Mouse (Mus musculus): Measurements from ENCODE around the gene Atp2a2. TPM values are rescaled to one million over a fixed set of nuclear protein-coding genes. Genes with fewer than 3 reads are reported as not detected.
A peak's percentile ranks its signal among the peaks of the same experiment; 100 is the strongest.

Gene Atp2a2
- total RNA-seq, 2 experiments from 2014 or later = 9,386 to 9,784 TPM

DNA sequence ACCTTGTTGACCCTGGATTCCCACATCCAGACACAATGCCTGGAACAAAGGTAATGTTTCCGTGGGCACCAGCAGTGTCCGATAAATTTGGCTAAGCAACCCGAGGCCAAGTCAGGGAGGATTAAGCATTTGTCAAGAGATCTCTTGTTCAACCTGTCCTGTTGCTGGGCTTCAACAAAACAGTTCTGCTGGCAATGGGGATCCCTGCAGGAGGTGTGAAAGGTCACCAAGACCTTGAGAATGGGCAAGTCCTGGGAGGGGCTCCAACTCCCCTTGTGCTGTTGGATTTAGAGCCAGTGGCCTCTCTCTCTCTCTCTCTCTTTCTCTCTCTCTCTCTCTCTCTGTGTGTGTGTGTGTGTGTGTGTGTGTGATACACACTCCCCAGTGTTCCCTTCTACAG lies 22.2 kb upstream of the Atp2a2 start:
- intact Hi-C loops (cut with DNase I) = loop anchor here (2.0 kb wide), 1 partner anchor 97 kb away; no protein-coding TSS in a partner anchor
- DNase-seq = peak in 1 of 2 experiments; percentile 62

DNA sequence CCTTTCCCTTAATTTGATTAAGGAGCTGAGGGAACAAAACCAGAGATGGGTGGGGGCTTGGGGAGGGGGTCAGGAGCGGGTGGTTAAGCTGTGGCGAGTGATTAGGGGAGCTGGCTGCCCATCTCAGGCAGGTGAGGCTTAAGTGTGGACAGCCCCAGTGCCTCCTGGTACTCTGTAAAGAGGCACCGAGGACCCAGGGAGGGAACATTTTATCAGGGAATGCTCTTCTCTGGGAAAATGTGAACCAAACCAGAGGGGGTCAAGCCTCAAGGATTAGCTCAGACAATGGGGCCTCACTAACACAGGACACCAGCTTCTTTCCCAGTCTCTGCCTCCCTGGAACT lies 19.1 kb upstream of the Atp2a2 start:
- peak; percentile 53 to 73 for DNase-seq
- intact Hi-C loops (cut with DNase I) = no loop called here

DNA sequence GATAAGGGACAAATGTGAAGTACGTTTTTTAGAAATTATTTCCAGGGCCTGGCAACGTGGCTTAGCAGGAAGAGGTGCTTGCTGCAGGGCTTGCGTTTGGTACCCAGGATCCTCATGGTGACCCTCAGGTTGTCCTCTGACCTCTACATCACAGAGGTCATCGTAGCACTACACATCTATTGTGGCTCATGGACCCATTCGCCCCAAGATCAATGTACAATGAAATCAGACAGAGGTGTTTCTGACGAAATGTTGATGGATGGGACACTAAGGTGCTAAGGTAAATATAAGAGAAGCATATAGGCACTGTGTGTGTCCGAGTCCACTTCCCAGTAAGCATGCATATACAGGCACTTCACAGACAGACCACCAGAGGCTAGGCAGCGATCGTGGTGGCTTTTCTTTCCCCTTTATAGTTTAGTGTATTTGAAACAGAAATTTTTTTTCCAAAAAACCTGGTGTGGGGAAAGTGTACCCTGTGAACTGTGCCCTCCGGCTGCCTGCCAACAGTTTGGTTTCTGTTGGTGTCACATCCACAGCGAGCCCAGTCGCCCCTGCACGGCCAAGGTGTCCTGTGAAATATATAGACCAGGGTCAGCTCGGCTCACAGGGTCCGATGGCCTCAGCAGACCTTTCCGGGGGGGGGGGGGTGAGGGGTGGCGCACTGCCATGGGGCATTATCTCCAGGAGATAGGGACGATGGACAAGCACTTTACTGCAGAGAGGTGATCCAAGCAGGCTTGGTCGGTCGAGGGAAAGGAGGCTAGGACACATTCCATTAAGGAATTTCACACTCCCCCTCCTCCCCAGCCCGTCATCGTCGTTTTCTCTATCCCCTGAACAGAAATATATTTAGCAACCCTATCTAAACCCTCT lies 18.5 kb upstream of the Atp2a2 start:
- intact Hi-C loops (cut with DNase I) = no loop called here
- DNase-seq = peak; percentile 58 to 60

DNA sequence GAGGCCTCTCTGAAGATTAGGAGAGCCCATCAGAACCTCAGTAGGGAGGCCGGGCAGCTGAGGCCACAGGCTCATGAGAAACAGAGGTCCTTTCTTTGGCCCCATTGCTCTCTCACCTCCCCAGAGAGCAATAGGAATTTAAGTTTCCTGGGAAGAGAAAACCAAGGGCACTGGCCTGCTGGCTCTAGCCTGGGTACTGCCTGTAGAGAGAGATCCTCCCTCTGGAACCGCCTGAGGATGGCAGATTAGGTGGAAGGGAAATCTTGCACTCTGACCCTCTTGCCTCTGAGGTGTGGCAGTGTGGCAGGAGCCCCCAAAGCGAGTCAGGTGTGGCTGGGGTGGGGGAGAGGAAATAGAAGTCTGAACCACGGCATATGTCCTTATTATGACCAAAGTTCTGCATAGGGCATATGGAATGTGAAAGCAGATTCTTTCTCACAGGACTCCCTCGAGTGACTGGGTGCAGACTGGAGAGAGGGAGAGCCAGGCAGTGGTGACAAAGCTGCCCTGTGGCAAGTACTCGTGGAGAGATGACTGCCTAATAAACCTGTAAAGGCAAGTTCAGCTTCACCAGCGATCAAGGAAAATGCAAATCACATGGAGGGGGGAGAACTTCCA lies 17.1 kb upstream of the Atp2a2 start:
- intact Hi-C loops (cut with DNase I) = no loop called here
- DNase-seq = no peak

DNA sequence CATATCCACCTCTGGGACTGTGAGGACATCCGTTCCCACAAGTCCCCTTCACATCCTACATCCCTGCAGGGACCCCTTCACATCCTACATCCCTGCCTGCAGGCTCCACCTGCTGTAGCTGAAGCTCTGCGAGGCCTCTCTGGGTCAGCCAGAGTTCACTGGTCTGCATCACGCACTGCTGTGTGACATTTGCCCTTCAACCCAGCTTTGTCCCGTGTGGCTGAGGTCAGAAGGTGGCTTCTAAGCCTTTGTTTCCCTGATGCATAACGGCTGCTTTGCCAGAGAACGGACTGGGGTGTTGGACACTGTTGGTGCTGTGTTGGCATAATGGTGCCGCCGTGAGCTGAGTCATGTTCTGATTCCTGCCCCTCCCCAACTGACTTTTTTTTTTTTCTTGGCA lies 16.2 kb upstream of the Atp2a2 start:
- intact Hi-C loops (cut with DNase I) = no loop called here
- DNase-seq = no peak

DNA sequence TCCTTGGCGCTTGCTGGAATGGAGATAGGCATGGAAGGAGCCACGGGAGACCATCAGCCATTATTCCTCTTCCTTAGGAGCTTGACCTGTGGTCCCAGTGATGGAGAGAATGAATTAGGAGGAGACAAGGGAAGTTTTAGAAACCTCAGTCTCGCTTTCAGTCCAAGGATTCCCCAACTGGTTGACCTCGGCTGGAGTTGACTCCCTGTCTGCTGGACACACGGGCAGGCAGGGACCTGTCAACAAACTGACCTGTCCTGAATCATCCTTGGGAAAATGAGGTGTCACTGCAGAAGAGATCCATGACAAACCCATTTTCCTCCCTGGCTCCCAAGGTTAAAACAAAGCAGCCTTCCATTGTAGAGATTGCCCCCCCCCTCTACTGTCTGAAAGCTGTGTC lies 14.9 kb upstream of the Atp2a2 start:
- intact Hi-C loops (cut with DNase I) = no loop called here
- no peak for DNase-seq

DNA sequence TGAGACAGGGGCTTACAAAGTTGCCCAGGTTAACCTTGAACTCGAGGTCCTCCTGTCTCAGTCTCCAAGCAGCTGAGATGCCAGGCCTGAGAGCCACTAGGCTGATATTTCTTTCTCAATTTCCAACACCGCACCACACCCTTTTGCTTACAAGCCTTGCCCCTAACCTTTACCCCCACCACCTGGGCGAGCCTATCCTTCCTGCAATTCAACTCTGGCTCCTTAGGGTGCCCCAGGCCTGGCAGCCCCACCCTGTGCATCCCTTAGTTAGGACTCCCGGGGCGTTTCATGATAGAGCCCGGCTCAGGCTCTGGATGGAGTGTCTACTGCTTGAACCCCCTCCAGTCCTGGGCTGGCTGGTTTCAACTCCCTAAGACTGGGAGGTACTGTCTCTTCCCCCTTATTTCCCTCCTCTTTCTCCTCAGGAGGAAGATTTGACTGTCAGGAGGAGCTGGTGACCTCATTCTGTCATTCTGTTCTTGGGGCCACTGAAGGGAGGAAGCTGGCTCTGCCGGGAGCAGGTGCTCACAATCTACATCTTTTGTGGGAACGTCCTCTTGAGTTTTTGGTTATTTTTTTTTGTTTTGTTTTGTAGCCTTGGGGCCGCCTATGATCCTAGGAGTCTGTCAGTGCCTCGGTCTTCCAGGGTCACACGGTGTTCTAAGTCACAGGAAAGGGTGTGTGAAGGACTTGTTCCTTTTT lies 14.2 kb upstream of the Atp2a2 start:
- intact Hi-C loops (cut with DNase I) = no loop called here

DNA sequence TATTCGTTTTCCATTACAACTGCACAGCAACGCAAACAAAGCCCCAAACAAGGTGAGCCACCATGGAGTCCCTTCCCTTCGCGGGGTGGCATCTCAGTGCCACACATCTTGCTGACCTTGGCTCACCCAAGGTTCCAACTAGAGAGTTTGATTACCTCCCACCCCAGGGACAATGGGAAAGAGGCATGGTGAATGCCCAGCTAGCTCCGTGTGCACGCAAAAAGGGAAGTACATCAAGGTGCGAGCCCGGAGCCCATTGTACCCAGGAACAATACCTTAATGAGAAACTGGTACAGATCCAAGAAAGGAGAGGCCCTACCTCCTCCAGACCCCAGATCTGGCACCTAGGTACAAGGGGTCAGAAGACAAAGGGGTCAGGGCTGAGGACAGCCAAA lies 12.1 kb upstream of the Atp2a2 start:
- intact Hi-C loops (cut with DNase I) = no loop called here
- no peak for DNase-seq

More for the DNA sequence above, 14.2 kb upstream of the Atp2a2 start:
- DNase-seq = no peak

DNA sequence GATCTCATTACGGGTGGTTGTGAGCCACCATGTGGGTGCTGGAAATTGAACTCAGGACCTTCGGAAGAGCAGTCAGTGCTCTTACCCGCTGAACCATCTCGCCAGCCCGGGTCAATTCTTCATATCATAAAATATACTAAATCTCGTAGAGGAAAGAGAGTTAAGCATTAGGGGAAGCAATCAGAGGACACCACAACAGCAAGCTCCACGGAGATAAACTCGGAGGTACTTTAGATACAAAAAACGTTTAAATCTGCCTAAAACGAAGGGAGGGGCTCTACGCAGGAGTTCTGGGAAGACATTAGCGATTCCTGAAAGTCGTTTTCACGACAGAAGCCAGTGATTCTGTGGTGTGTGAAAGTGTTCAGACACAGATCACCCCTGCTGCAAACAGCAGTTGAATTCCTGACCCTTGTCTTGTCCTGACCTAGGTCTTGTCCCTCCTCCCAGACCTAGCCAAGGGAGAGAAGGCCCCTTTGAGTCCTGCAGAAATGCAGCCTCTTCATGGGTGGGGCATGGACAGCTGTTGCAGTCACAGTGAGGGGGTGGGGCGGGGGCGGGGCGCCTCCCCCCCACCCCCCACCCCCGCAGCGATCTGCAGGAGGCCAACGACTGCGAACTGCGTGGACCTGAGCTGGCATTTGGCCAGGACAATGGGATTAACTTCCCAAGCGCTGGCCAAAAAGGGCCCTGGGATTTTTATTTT lies 11.5 kb upstream of the Atp2a2 start:
- no peak for DNase-seq
- intact Hi-C loops (cut with DNase I) = no loop called here

DNA sequence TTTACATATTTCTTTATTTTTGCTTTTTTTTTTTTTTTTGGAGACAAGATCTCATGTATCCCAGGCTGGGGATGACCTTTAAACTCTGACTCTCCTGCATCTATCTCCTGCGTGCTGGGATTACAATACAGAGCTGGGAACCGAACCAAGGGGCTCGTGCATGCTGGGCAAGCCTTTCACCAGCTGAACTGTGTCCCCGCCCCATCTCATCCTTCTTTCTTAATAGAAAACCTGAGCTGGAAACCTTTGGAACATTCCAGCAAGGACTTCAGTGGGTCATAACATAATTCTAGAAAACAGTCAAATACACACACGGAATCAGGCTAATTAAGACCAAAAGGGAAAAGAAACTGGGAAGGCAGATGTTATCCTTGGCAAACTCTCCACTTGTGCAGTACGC lies 10.0 kb upstream of the Atp2a2 start:
- intact Hi-C loops (cut with DNase I) = no loop called here
- DNase-seq = no peak

DNA sequence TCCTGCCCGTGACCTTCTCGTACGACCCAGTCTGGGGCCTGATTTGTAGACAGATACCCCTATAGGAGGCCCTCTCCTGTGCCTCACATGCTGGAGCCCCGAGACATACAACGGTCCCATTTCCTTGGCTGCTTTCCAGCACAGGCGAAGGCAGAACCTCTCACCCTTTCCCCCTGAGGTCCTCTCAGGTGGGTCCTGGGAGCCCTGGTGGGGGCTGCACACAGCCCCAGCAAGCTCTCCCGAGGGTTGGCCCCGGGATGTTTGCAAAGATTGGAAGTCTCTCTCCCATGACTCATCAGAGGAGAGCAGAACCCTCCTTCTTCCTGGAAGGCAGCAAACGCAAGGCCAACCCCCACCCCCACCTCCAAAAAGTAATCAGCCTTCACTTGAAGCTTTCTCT lies 9.4 kb upstream of the Atp2a2 start:
- peak in 1 of 2 experiments; percentile 32 for DNase-seq
- intact Hi-C loops (cut with DNase I) = no loop called here

DNA sequence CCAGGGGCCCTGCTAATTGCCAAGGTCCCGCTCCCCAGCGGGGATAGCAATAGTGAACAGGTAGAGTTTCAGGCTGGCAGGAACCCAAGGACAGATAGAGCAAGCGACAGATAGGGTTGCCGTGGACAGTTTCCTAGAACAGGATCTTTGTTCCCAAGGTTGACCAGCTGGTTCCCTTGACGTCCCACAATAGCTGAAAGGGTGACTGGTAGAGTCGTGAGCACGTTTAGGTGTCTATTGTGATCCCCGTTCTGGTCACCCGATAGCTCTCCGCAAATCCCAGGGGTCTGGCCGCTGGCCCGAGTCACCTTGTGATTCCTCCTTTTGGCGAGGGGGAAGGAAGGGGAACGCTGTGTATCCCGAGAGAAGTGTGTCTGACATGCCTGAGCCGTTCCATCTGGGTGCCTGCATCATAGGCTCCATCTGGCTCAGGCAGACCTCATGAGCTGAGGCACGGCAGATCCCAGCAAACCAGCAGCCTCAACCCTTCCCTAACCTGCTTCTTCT lies 8.7 kb upstream of the Atp2a2 start:
- peak; percentile 79 to 80 for DNase-seq
- intact Hi-C loops (cut with DNase I) = no loop called here

DNA sequence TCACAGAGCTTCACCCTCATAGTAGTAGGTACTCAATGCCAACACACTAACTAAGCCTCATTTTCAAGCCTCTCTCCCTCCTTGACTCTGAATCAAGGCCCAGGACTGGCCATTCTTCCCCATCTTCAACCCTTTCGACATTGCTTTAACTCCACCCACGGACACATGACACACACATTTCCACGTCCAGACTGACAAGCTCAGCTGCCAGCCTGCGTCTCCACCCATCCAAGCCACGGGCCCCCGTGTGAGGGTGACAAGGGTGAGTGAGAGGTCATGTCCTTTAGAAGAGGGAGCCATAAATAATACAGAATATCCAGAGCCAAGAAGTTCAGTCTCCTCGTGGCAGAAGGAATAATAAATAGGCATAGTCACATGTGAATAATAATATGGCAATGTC lies 7.6 kb upstream of the Atp2a2 start:
- intact Hi-C loops (cut with DNase I) = loop anchor here (5.0 kb wide), 1 partner anchor 113 kb away; no protein-coding TSS in a partner anchor
- DNase-seq = peak; percentile 55 to 63

DNA sequence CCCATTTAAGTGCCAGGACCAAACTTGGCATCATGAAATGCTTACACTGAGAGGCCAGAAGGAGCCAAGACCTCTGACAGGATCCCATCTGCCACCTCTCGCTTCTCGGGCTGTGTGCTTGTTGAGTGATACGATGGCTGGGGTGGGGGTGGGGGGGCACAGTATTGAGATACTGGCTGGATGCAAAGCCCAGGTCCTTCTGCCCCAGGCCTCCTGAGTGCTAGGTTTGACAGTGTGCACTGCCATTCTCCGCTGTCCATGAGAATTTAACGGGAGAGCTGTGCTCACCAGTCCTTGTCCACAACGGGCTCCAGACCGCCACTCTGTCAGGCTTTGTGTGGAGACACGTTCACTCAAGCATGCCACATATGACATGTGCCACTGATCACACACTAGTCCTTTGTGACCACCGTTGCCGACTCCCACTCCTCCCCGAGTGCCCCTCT lies 6.9 kb upstream of the Atp2a2 start:
- intact Hi-C loops (cut with DNase I) = loop anchor here (5.0 kb wide), 1 partner anchor 113 kb away; no protein-coding TSS in a partner anchor
- no peak for DNase-seq

DNA sequence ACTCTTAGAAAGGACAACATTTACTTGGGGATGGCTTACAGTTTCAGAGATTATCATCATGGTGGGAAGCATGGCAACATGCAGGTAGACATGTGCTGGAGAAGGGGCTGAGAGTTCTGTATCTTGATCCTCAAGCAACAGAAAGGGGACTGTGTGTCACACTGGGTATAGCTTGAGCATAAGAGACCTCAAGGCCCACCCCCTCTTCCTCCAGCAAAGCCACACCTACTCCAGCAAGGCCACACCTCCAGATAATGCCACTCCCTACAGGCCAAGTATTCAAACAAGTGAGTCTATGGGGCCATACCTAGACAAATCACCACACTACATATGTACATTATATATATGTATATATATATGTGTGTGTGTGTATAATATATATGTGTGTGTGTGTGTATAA lies 5.4 kb upstream of the Atp2a2 start:
- intact Hi-C loops (cut with DNase I) = loop anchor here (5.0 kb wide), 1 partner anchor 115 kb away; no protein-coding TSS in a partner anchor
- no peak for DNase-seq

DNA sequence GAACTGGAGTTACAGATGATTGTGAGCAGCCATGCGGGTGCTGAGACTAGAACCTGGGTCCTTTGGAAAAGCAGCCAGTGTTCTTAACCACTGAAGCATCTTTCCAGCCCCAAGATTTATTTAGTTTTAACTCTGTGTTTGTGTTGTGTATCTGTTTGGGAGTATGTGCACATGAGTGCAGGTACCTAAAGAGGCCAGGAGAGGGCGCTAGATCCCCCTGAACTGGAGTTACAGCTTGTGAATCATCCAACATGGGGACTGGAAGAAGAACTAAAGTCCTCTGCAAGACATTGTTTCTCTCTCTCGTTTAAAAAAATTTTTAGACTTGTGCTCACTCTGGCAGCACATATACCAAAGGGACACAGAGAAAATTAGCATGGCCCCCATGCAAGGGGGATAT lies 4.4 kb upstream of the Atp2a2 start:
- intact Hi-C loops (cut with DNase I) = loop anchor here (5.0 kb wide), 1 partner anchor 116 kb away; no protein-coding TSS in a partner anchor

DNA sequence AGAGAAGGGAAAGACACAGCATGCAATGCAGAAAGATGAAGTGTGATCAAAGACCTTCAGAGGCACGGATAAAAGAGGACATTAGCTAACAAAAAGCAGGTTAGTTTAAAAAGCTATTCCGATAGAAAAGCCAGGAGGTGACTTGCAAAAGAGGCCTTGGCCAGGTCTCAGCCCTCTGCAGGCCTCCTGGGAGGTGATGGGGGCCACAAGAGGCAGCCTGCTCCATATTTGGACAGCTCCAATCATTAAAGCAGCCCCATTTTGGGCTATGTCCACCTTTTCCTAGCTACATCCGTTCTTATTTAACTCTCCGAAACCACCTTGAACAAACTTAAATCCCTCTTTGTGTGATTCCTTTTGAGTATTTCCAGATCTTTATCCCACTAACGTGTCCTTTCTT lies 3.5 kb upstream of the Atp2a2 start:
- no peak for DNase-seq
- intact Hi-C loops (cut with DNase I) = loop anchor here (5.0 kb wide), 1 partner anchor 117 kb away; no protein-coding TSS in a partner anchor

More for the DNA sequence above, 4.4 kb upstream of the Atp2a2 start:
- no peak for DNase-seq

DNA sequence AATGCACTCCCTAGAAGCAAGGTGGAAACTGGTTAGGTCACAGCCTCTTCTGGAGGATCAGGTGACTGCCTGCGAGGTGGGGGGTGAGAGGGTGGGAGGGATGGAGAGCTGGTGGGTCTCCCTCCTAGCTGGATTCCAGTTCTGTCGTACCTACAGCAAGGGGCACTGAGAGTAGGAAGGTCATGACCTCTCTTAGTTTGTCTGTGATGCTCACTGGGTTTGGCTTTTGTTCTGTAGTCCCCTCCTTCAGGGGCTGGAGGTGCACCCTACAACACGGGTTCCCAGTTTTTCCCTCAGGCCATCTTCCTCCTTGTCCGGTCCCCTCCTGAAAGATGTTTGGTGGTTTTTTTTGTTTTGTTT lies 1.7 kb upstream of the Atp2a2 start:
- no peak for DNase-seq
- intact Hi-C loops (cut with DNase I) = loop anchor here (2.0 kb wide), 1 partner anchor 43 kb away; no protein-coding TSS in a partner anchor

DNA sequence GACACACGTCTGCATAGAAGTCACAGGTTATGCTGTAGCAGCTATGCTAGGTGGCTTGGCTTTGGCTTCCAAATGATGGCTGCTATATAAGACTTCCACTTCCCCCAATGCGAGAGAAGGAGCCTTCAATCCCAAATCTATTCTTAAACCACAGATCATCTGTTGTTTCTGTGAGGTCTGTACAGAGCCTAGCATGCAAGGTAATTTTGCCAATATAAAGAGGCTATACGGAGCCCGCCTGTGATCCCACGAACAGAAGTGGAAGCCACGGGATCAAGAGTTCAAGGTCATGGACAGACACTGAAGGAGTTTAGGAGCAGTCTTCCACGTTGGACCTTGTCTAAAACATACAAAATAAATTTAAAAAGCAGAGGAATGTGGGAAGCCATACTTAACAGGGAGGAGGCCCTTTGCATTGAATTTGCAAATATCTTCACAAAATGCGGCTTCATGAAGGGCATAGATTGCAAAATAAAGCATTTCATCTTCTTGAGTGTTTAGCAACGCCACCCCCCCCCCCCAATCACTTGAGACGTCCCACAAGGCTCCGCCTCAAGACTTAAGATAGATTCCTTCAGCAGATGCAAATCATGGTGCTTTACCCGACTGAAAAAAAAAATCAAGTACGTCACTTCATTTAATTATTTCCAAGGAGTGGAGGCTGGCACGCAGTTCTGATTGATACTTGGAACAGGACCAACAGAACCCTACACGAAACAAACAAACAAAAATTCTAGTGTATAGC lies 1.2 kb upstream of the Atp2a2 start:
- intact Hi-C loops (cut with DNase I) = loop anchor here (2.0 kb wide), 1 partner anchor 44 kb away; no protein-coding TSS in a partner anchor
- no peak for DNase-seq

Measured in heart, postnatal 14 days (tissue).